21 mouse cellular contexts compared by ENCODE assay signal in the genomic region with DNA sequence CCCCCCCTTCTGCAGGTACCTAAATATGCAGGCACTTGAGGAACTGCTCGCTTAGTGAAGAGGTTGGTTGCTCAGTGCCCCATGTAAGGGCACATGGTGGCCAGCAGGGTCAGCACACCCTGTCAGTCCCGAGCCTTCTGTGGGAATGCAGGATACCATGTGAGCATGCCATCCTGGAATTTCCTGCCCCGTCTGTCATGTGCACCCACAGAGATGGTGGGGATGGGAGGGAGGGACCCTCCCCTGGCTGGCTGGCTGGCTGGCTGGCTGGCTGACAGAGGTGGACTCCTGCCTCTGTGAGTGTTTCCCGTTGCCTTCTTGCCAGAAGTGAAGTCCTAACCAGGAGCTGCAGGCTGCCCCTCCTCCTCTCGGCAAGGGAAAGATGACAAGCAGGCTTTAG. TPM values are rescaled to one million over a fixed set of nuclear protein-coding genes. Genes with fewer than 3 reads are reported as not detected.
DNase-seq lines count a peak whose midpoint lies in the region; ATAC-seq and TF ChIP-seq lines count a peak whose summit lies in the region.
"Had no signal": no experiment of that assay in that cellular context is flagged by ENCODE, and none has a peak within 500 bp of the region (broad histone marks: within the 10 kb centered on the region; RNA-seq: fewer than 3 reads in every experiment).

No protein-coding gene starts in this region.

- peak overlapping the region; percentile 48 for H3K4me2 ChIP-seq in heart, embryonic 11.5 days
- no peak overlapping the region for H3K4me2 ChIP-seq in embryonic facial prominence, embryonic 12.5 days (replicated peaks)
- no peak overlapping the region for H3K4me2 ChIP-seq in midbrain, embryonic 15.5 days
- H3K4me2 ChIP-seq: neural tube, embryonic 12.5 days had no signal

- H3K4me3 ChIP-seq in heart, embryonic 11.5 days (ENCODE audit: low read depth, low read length), result no peak overlapping the region
- H3K4me3 ChIP-seq in layer of hippocampus, adult 2 months, result no peak overlapping the region
- no peak overlapping the region for H3K4me3 ChIP-seq in embryonic facial prominence, embryonic 12.5 days
- H3K4me3 ChIP-seq in midbrain, embryonic 15.5 days, result no peak overlapping the region
- H3K4me3 ChIP-seq: forebrain, embryonic 10.5 days; left cerebral cortex, adult 2 months; neural tube, embryonic 12.5 days had no signal

- no peaks in the 10 kb centered on the region for H3K9me3 ChIP-seq in heart, embryonic 11.5 days (replicated peaks; ENCODE audit: control insufficient read depth, low read length)
- H3K9me3 ChIP-seq in embryonic facial prominence, embryonic 12.5 days, result no peaks in the 10 kb centered on the region
- H3K9me3 ChIP-seq in midbrain, embryonic 15.5 days, result no peaks in the 10 kb centered on the region
- H3K9me3 ChIP-seq: forebrain, embryonic 10.5 days; neural tube, embryonic 12.5 days had no signal

- intact Hi-C loops in heart, postnatal 25 days (cut with DNase I), result no loop called here

- peak overlapping the region; percentile 49 for H3K9ac ChIP-seq in heart, embryonic 11.5 days (ENCODE audit: low read depth, low read length)
- no peak overlapping the region for H3K9ac ChIP-seq in embryonic facial prominence, embryonic 12.5 days
- no peak overlapping the region for H3K9ac ChIP-seq in midbrain, embryonic 15.5 days
- H3K9ac ChIP-seq: neural tube, embryonic 12.5 days had no signal

- no peak for TF ChIP-seq CTCF in layer of hippocampus, adult 2 months (conservative IDR thresholded peaks at IDR 0.05)

- DNase-seq in heart, postnatal 25 days (ENCODE audit: low spot score), result no peak
- DNase-seq in layer of hippocampus, adult 2 months (ENCODE audit: low spot score in 2 of 2), result no peak
- DNase-seq in layer of hippocampus, postnatal 10 days (ENCODE audit: low spot score in 2 of 2), result no peak
- DNase-seq in lung, postnatal 10 days, result peak; percentile 67
- no peak for DNase-seq in thymus, postnatal 10 days (ENCODE audit: low spot score in 2 of 2)
- DNase-seq: cerebellum, adult 11-12 months; gastrocnemius, postnatal 36 days; liver; thymus, adult 2 months had no signal

- 8% methylated on average over 5 of the region's 5 CpGs for WGBS in heart, embryonic 11.5 days (ENCODE audit: insufficient replicate concordance)
- WGBS in embryonic facial prominence, embryonic 12.5 days, result 30% methylated on average over 5 of the region's 5 CpGs
- 43% methylated on average over 5 of the region's 5 CpGs for WGBS in midbrain, embryonic 15.5 days

- no peaks in the 10 kb centered on the region for H3K27me3 ChIP-seq in heart, embryonic 11.5 days (ENCODE audit: control insufficient read depth, insufficient read depth, low read length)
- H3K27me3 ChIP-seq in embryonic facial prominence, embryonic 12.5 days, result no peaks in the 10 kb centered on the region
- H3K27me3 ChIP-seq in midbrain, embryonic 15.5 days (replicated peaks), result no peaks in the 10 kb centered on the region
- H3K27me3 ChIP-seq: neural tube, embryonic 12.5 days had no signal

- H3K27ac ChIP-seq in heart, embryonic 11.5 days (ENCODE audit: low read depth, low read length), result peak overlapping the region; percentile 67
- peak overlapping the region; percentile 87; the same call in 1 of the 2 replicates for H3K27ac ChIP-seq in layer of hippocampus, adult 2 months
- H3K27ac ChIP-seq in embryonic facial prominence, embryonic 12.5 days, result 0 out of 2 replicates have a peak overlapping the region, but pooled peaks have one; percentile 6
- H3K27ac ChIP-seq in midbrain, embryonic 15.5 days, result no peak overlapping the region
- H3K27ac ChIP-seq: forebrain, embryonic 10.5 days; left cerebral cortex, adult 2 months; neural tube, embryonic 12.5 days had no signal

- peak; percentile 39; the same call in 1 of the 2 replicates for ATAC-seq in heart, embryonic 11.5 days (replicated peaks; ENCODE audit: insufficient number of reproducible peaks, low FRiP score, low TSS enrichment)
- no peak for ATAC-seq in embryonic facial prominence, embryonic 12.5 days (ENCODE audit: insufficient number of reproducible peaks, insufficient read depth, low FRiP score, low TSS enrichment)
- ATAC-seq in midbrain, embryonic 15.5 days (replicated peaks), result no peak
- ATAC-seq: inflammation-experienced regulatory T-cells, adult 6 months had no signal

- H3K36me3 ChIP-seq in heart, embryonic 11.5 days (ENCODE audit: control insufficient read depth, insufficient read depth, low read length), result no peaks in the 10 kb centered on the region
- no peaks in the 10 kb centered on the region for H3K36me3 ChIP-seq in embryonic facial prominence, embryonic 12.5 days
- no peaks in the 10 kb centered on the region for H3K36me3 ChIP-seq in midbrain, embryonic 15.5 days (replicated peaks)
- H3K36me3 ChIP-seq: forebrain, embryonic 10.5 days; neural tube, embryonic 12.5 days had no signal

- H3K4me1 ChIP-seq in heart, embryonic 11.5 days (ENCODE audit: control insufficient read depth, insufficient read depth, low read length), result peaks cover 85% of the 10 kb centered on the region
- H3K4me1 ChIP-seq in embryonic facial prominence, embryonic 12.5 days, result peaks cover 70% of the 10 kb centered on the region
- H3K4me1 ChIP-seq in midbrain, embryonic 15.5 days, result peaks cover 51% of the 10 kb centered on the region

RNA-seq across cellular contexts. Expression of a gene that starts 34.9 kb away (rescaled TPM):
- 13.7 and 15.7 TPM in 2 replicates for polyA plus RNA-seq in heart, embryonic 11.5 days (2014; fragmentation: Nextera tagmentation; extraction: Ambion mirVana)
- 10 to 100 TPM; 19.3 to 23.0 TPM for total RNA-seq in heart, postnatal 25 days (2021)
- total RNA-seq in layer of hippocampus, adult 2 months (2021), result 10 to 100 TPM; 20.5 to 20.6 TPM
- 10 to 100 TPM; 15.8 to 17.6 TPM for total RNA-seq in layer of hippocampus, postnatal 10 days (2021)
- polyA plus RNA-seq in embryonic facial prominence, embryonic 12.5 days (2016; fragmentation: Nextera tagmentation; extraction: Ambion mirVana), result 21.8 and 23.7 TPM in 2 replicates
- 22.5 and 25.5 TPM in 2 replicates for polyA plus RNA-seq in midbrain, embryonic 15.5 days (2015; fragmentation: Nextera tagmentation; extraction: Ambion mirVana)

RNA-seq across cellular contexts. Expression of a gene that starts 35.3 kb away (rescaled TPM):
- polyA plus RNA-seq in heart, embryonic 11.5 days (2014; fragmentation: Nextera tagmentation; extraction: Ambion mirVana), result 7.5 and 8.2 TPM in 2 replicates
- 10 to 100 TPM; 10.0 to 10.5 TPM for total RNA-seq in heart, postnatal 25 days (2021)
- total RNA-seq in layer of hippocampus, adult 2 months (2021), result 10 to 100 TPM; 18.1 to 20.1 TPM
- total RNA-seq in layer of hippocampus, postnatal 10 days (2021), result 10 to 100 TPM; 15.1 to 20.2 TPM
- 10.1 and 13.4 TPM in 2 replicates for polyA plus RNA-seq in embryonic facial prominence, embryonic 12.5 days (2016; fragmentation: Nextera tagmentation; extraction: Ambion mirVana)
- polyA plus RNA-seq in midbrain, embryonic 15.5 days (2015; fragmentation: Nextera tagmentation; extraction: Ambion mirVana), result 12.6 and 15.3 TPM in 2 replicates

RNA-seq across cellular contexts. Expression of a gene that starts 44.5 kb away (rescaled TPM):
- polyA plus RNA-seq in heart, embryonic 11.5 days (2014; fragmentation: Nextera tagmentation; extraction: Ambion mirVana), result 0.13 TPM in 1 of 2 replicates, not detected in the other
- total RNA-seq in heart, postnatal 25 days (2021), result under 1 TPM; 0.10 to 0.34 TPM
- total RNA-seq in layer of hippocampus, adult 2 months (2021), result 10 to 100 TPM; 47.4 to 47.5 TPM
- 10 to 100 TPM; 28.6 to 31.9 TPM for total RNA-seq in layer of hippocampus, postnatal 10 days (2021)
- 0.06 TPM in 1 of 2 replicates, not detected in the other for polyA plus RNA-seq in embryonic facial prominence, embryonic 12.5 days (2016; fragmentation: Nextera tagmentation; extraction: Ambion mirVana)
- 0.21 and 0.26 TPM in 2 replicates for polyA plus RNA-seq in midbrain, embryonic 15.5 days (2015; fragmentation: Nextera tagmentation; extraction: Ambion mirVana)
- total RNA-seq: gastrocnemius, postnatal 36 days; megakaryocyte progenitor cell, adult 5-6 weeks had no signal
- polyA plus RNA-seq: C2C12; embryonic facial prominence, embryonic 14.5 days; forebrain, embryonic 10.5 days; inflammation-experienced regulatory T-cells, adult 6 months; kidney, embryonic 16.5 days; stomach, embryonic 14.5 days had no signal

RNA-seq across cellular contexts. Expression of a gene that starts 54.3 kb away (rescaled TPM):
- 10.0 and 12.0 TPM in 2 replicates for polyA plus RNA-seq in heart, embryonic 11.5 days (2014; fragmentation: Nextera tagmentation; extraction: Ambion mirVana)
- total RNA-seq in heart, postnatal 25 days (2021), result 1 to 10 TPM; 7.9 to 8.2 TPM
- total RNA-seq in layer of hippocampus, adult 2 months (2021), result 10 to 100 TPM; 22.4 to 22.5 TPM
- total RNA-seq in layer of hippocampus, postnatal 10 days (2021), result 10 to 100 TPM; 22.5 to 23.0 TPM
- polyA plus RNA-seq in embryonic facial prominence, embryonic 12.5 days (2016; fragmentation: Nextera tagmentation; extraction: Ambion mirVana), result 14.6 and 17.3 TPM in 2 replicates
- 21.5 and 22.1 TPM in 2 replicates for polyA plus RNA-seq in midbrain, embryonic 15.5 days (2015; fragmentation: Nextera tagmentation; extraction: Ambion mirVana)

RNA-seq across cellular contexts. Expression of a gene that starts 59.4 kb away (rescaled TPM):
- 26.4 and 31.1 TPM in 2 replicates for polyA plus RNA-seq in heart, embryonic 11.5 days (2014; fragmentation: Nextera tagmentation; extraction: Ambion mirVana)
- 10 to 100 TPM; 10.1 to 12.9 TPM for total RNA-seq in heart, postnatal 25 days (2021)
- total RNA-seq in layer of hippocampus, adult 2 months (2021), result 10 to 100 TPM; 67.3 to 74.6 TPM
- total RNA-seq in layer of hippocampus, postnatal 10 days (2021), result 10 to 100 TPM; 70.4 to 78.0 TPM
- polyA plus RNA-seq in embryonic facial prominence, embryonic 12.5 days (2016; fragmentation: Nextera tagmentation; extraction: Ambion mirVana), result 34.6 and 35.4 TPM in 2 replicates
- polyA plus RNA-seq in midbrain, embryonic 15.5 days (2015; fragmentation: Nextera tagmentation; extraction: Ambion mirVana), result 46.4 and 54.6 TPM in 2 replicates

Comparison
In these comparisons a context has a peak if more than half of its experiments do, and no peak if none do; other contexts are left out.
1. RNA of a gene that starts 44.5 kb away (total RNA-seq): 47.4 to 47.5 TPM in layer of hippocampus, adult 2 months and 28.6 to 31.9 TPM in layer of hippocampus, postnatal 10 days; 0.10 to 0.34 TPM in heart, postnatal 25 days; every median in the first group is over 10 times any median in the second.